Mouse (Mus musculus) left cerebral cortex, adult 2 months (tissue): ENCODE measurements around the gene Gm16181. TPM values are rescaled to one million over a fixed set of nuclear protein-coding genes. Genes with fewer than 3 reads are reported as not detected.
A peak's percentile ranks its signal among the peaks of the same experiment; 100 is the strongest.

ENCODE experiments used
- DNase-seq, 2 experiments: peaks; one replicate each; pipeline ENCODE4 v3.0.0; 2021 to 2022; ENCODE audit warnings: low spot score in 2 of 2, mixed read lengths in 1 of 2; ENCODE audit errors: extremely low spot score in 1 of 2
- H3K27ac ChIP-seq: fragments of 200-600 bp; 2 replicates; pipeline ENCODE4 v1.8.1; 2022
- H3K4me3 ChIP-seq: fragments of 200-600 bp; 2 replicates; pipeline ENCODE4 v1.8.1; 2022
- CTCF ChIP-seq: fragments of 200-600 bp; IDR thresholded peaks from 2 replicates; pipeline ENCODE4 v1.8.1; 2022; ENCODE audit warnings: antibody characterized with exemption, mild to moderate bottlenecking, moderate library complexity
- intact Hi-C: fragments of 180-260 bp; cut with DNase I; formaldehyde crosslinking; loops from one replicate; pipeline ENCODE4 v1.15.1; 2025
- total RNA-seq, 2 experiments: library from RNA; stranded (reverse); gene quantifications; 2 replicates each; pipeline ENCODE4 v1.2.3; 2021

Gene Gm16181
- total RNA-seq, 2 experiments from 2014 or later, result not detected

GRCm38 (mm10) chr17:35244999-35245398, 24.4 kb downstream of the Gm16181 start:
- intact Hi-C loops, result loop anchor here (5.0 to 10.0 kb wide), 3 partner anchors 408 to 620 kb away; partner anchors contain the start of genes Ddr1, Dxo, Ppt2 and Prrt1
- DNase-seq, result no peak
- H3K27ac ChIP-seq, result no peak overlapping the region
- no peak overlapping the region for H3K4me3 ChIP-seq
- no peak for TF ChIP-seq CTCF

- H3K4me3 ChIP-seq, result no peak overlapping the region
- TF ChIP-seq CTCF, result peak; percentile 63
- no peak for DNase-seq
- intact Hi-C loops, result loop anchor here (10.0 kb wide), 1 partner anchor 621 kb away; the partner anchor contains the start of genes Ppt2 and Prrt1
- no peak overlapping the region for H3K27ac ChIP-seq
These were observed 25.3 kb downstream of the Gm16181 start for GRCm38 (mm10) chr17:35245731-35246623.

GRCm38 (mm10) chr17:35247144-35247543, 26.5 kb downstream of the Gm16181 start:
- no peak for TF ChIP-seq CTCF
- no peak overlapping the region for H3K4me3 ChIP-seq
- DNase-seq, result no peak
- H3K27ac ChIP-seq, result no peak overlapping the region
- intact Hi-C loops, result loop anchor here (10.0 kb wide), 1 partner anchor 622 kb away; the partner anchor contains the start of genes Ppt2 and Prrt1

- intact Hi-C loops, result loop anchor here (10.0 kb wide), 1 partner anchor 624 kb away; the partner anchor contains the start of genes Ppt2 and Prrt1
- Histone ChIP-seq H3K27ac (no peak overlapping the region), H3K4me3 (no peak overlapping the region)
- no peak for DNase-seq
- no peak for TF ChIP-seq CTCF
These were observed 28.4 kb downstream of the Gm16181 start for GRCm38 (mm10) chr17:35248986-35249385.

- no peak for TF ChIP-seq CTCF
- no peak overlapping the region for H3K27ac ChIP-seq
- no peak for DNase-seq
- H3K4me3 ChIP-seq, result no peak overlapping the region
- intact Hi-C loops, result loop anchor here (10.0 kb wide), 1 partner anchor 625 kb away; the partner anchor contains the start of genes Ppt2 and Prrt1
These were observed 29.0 kb downstream of the Gm16181 start for GRCm38 (mm10) chr17:35249451-35250197.

GRCm38 (mm10) chr17:35250348-35251120, 29.9 kb downstream of the Gm16181 start:
- H3K4me3 ChIP-seq, result no peak overlapping the region
- intact Hi-C loops, result no loop called here
- no peak overlapping the region for H3K27ac ChIP-seq
- no peak for DNase-seq
- TF ChIP-seq CTCF, result no peak

- TF ChIP-seq CTCF, result no peak
- DNase-seq, result no peak
- intact Hi-C loops, result no loop called here
These were observed 30.6 kb downstream of the Gm16181 start for GRCm38 (mm10) chr17:35251162-35251719.

GRCm38 (mm10) chr17:35251981-35252380, 31.3 kb downstream of the Gm16181 start:
- intact Hi-C loops, result no loop called here
- no peak for TF ChIP-seq CTCF
- Histone ChIP-seq H3K27ac (no peak overlapping the region), H3K4me3 (no peak overlapping the region)
- DNase-seq, result no peak

More at GRCm38 (mm10) chr17:35251162-35251719, 30.6 kb downstream of the Gm16181 start:
- H3K4me3 ChIP-seq, result no peak overlapping the region
- no peak overlapping the region for H3K27ac ChIP-seq

GRCm38 (mm10) chr17:35252619-35253292, 32.1 kb downstream of the Gm16181 start:
- intact Hi-C loops, result no loop called here
- Histone ChIP-seq H3K27ac (no peak overlapping the region), H3K4me3 (no peak overlapping the region)
- no peak for TF ChIP-seq CTCF
- no peak for DNase-seq

GRCm38 (mm10) chr17:35253293-35254093, 32.9 kb downstream of the Gm16181 start:
- Histone ChIP-seq H3K4me3 (no peak overlapping the region), H3K27ac (no peak overlapping the region)
- intact Hi-C loops, result no loop called here
- DNase-seq, result no peak
- no peak for TF ChIP-seq CTCF
